Mouse (Mus musculus): Measurements from ENCODE around the gene Mon2. TPM values are rescaled to one million over a fixed set of nuclear protein-coding genes. Genes with fewer than 3 reads are reported as not detected.
A peak's percentile ranks its signal among the peaks of the same experiment; 100 is the strongest.

Mon2 gene
- polyA plus RNA-seq, 1 experiment from 2014 or later: 32.3 TPM

GRCm38 (mm10) chr10:123086847-123087246 is 10.5 kb upstream of the Mon2 start:
- Histone ChIP-seq H3K36me3 (ENCODE audit: control insufficient read depth, insufficient read depth, low read length) (no peaks in the 10 kb centered on the region), H3K9me3 (ENCODE audit: control insufficient read depth, low read length) (no peaks in the 10 kb centered on the region), H3K9ac (ENCODE audit: low read length) (no peak overlapping the region), H3K4me2 (ENCODE audit: low read length) (no peak overlapping the region), H3K4me3 (ENCODE audit: control insufficient read depth in 1 of 2, insufficient read depth in 1 of 2, low read depth in 1 of 2, low read length in 2 of 2) (no peak overlapping the region), H3K4me1 (ENCODE audit: control insufficient read depth in 2 of 2, insufficient read depth in 2 of 2, low read length in 2 of 2) (no peaks in the 10 kb centered on the region), H3K27ac (replicated peaks in 1 of 2; ENCODE audit: control insufficient read depth in 1 of 2, insufficient read depth in 1 of 2, low read depth in 2 of 2, low read length in 2 of 2) (no peak overlapping the region), H3K27me3 (ENCODE audit: control insufficient read depth, insufficient read depth, low read length) (no peaks in the 10 kb centered on the region)
- WGBS: 83% methylated on average over 2 of the region's 2 CpGs
- no peak for ATAC-seq (ENCODE audit: insufficient number of reproducible peaks, insufficient read depth, low FRiP score, low read depth)

GRCm38 (mm10) chr10:123084900-123085641 is 8.8 kb upstream of the Mon2 start:
- no peak for ATAC-seq (ENCODE audit: insufficient number of reproducible peaks, insufficient read depth, low FRiP score, low read depth)
- H3K9ac ChIP-seq (ENCODE audit: low read length): no peak overlapping the region
- H3K9me3 ChIP-seq (ENCODE audit: control insufficient read depth, low read length): no peaks in the 10 kb centered on the region
- 67% methylated on average over 10 of the region's 10 CpGs for WGBS
- H3K4me1 ChIP-seq (ENCODE audit: control insufficient read depth in 2 of 2, insufficient read depth in 2 of 2, low read length in 2 of 2): no peaks in the 10 kb centered on the region
- no peaks in the 10 kb centered on the region for H3K36me3 ChIP-seq (ENCODE audit: control insufficient read depth, insufficient read depth, low read length)
- no peak overlapping the region for H3K4me3 ChIP-seq (ENCODE audit: control insufficient read depth in 1 of 2, insufficient read depth in 1 of 2, low read depth in 1 of 2, low read length in 2 of 2)
- no peaks in the 10 kb centered on the region for H3K27me3 ChIP-seq (ENCODE audit: control insufficient read depth, insufficient read depth, low read length)
- no peak overlapping the region for H3K27ac ChIP-seq (replicated peaks in 1 of 2; ENCODE audit: control insufficient read depth in 1 of 2, insufficient read depth in 1 of 2, low read depth in 2 of 2, low read length in 2 of 2)
- no peak overlapping the region for H3K4me2 ChIP-seq (ENCODE audit: low read length)

DNA sequence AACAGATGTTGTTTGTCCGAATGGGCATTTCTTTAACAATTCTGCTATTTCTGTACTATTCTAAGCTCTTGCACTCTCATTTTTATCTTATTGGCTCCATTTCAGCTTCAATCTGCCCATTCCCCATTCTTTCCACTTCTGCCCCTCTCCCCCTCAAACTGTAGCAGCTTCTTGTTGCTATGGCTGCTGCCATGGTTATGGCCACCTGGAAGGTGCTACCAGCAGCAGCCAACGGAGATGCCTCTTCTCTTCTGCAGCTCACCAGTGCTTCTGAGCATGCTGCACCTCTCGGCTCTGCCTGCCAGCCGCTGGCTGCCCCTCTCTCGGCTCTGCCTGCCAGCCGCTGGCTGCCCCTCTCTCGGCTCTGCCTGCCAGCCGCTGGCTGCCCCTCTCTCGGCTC is 8.0 kb upstream of the Mon2 start:
- H3K4me3 ChIP-seq (ENCODE audit: control insufficient read depth in 1 of 2, insufficient read depth in 1 of 2, low read depth in 1 of 2, low read length in 2 of 2): no peak overlapping the region
- 58% methylated on average over 9 of the region's 9 CpGs for WGBS

DNA sequence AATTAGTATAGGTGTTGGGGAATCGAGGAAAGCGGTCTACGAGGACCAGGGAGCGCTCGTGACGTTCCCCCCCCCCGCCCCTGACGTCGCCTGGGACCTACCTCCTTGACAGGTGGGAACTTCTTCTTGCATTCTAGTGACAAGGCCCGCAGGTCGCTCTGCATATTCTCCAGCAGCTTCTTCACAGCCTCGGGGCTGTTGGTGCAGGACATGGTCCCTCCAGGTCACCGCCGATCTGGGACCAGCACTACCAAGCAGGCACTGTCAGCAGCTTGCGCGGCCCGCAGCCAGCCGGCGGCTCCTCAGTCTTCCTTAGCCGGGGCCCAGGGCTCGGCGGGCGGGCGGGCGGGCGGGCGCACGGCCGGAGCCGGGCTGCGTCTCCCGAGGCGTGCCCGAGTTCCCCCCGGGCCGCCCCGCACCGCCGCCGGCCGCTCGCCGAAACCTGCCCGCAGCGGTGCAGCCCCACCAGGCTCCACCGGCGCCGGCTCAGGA is 508 bp downstream of the Mon2 start:
- peak overlapping the region in 1 of 2 experiments; percentile 85; a peak in 2 of 4 replicates for H3K27ac ChIP-seq (replicated peaks in 1 of 2; ENCODE audit: control insufficient read depth in 1 of 2, insufficient read depth in 1 of 2, low read depth in 2 of 2, low read length in 2 of 2)
- peaks cover 7 to 25% of the 10 kb centered on the region in 2 experiments for H3K4me1 ChIP-seq (ENCODE audit: control insufficient read depth in 2 of 2, insufficient read depth in 2 of 2, low read length in 2 of 2)
- H3K27me3 ChIP-seq (ENCODE audit: control insufficient read depth, insufficient read depth, low read length): no peaks in the 10 kb centered on the region
- peaks cover 4% of the 10 kb centered on the region; the same call in 1 of the 2 replicates for H3K36me3 ChIP-seq (ENCODE audit: control insufficient read depth, insufficient read depth, low read length)
- no peaks in the 10 kb centered on the region for H3K9me3 ChIP-seq (ENCODE audit: control insufficient read depth, low read length)
- peak overlapping the region; percentile 70 for H3K4me2 ChIP-seq (ENCODE audit: low read length)
- H3K9ac ChIP-seq (ENCODE audit: low read length): peak overlapping the region; percentile 97
- 1% methylated on average over 37 of the region's 48 CpGs for WGBS
- peak overlapping the region; percentile 96 to 99 for H3K4me3 ChIP-seq (ENCODE audit: control insufficient read depth in 1 of 2, insufficient read depth in 1 of 2, low read depth in 1 of 2, low read length in 2 of 2)
- peak; percentile 55 for ATAC-seq (ENCODE audit: insufficient number of reproducible peaks, insufficient read depth, low FRiP score, low read depth)

More for the DNA sequence above, 8.0 kb upstream of the Mon2 start:
- Histone ChIP-seq H3K27ac (replicated peaks in 1 of 2; ENCODE audit: control insufficient read depth in 1 of 2, insufficient read depth in 1 of 2, low read depth in 2 of 2, low read length in 2 of 2) (no peak overlapping the region), H3K9me3 (ENCODE audit: control insufficient read depth, low read length) (no peaks in the 10 kb centered on the region), H3K27me3 (ENCODE audit: control insufficient read depth, insufficient read depth, low read length) (no peaks in the 10 kb centered on the region), H3K4me1 (ENCODE audit: control insufficient read depth in 2 of 2, insufficient read depth in 2 of 2, low read length in 2 of 2) (no peaks in the 10 kb centered on the region), H3K4me2 (ENCODE audit: low read length) (no peak overlapping the region), H3K36me3 (ENCODE audit: control insufficient read depth, insufficient read depth, low read length) (no peaks in the 10 kb centered on the region), H3K9ac (ENCODE audit: low read length) (no peak overlapping the region)
- no peak for ATAC-seq (ENCODE audit: insufficient number of reproducible peaks, insufficient read depth, low FRiP score, low read depth)

DNA sequence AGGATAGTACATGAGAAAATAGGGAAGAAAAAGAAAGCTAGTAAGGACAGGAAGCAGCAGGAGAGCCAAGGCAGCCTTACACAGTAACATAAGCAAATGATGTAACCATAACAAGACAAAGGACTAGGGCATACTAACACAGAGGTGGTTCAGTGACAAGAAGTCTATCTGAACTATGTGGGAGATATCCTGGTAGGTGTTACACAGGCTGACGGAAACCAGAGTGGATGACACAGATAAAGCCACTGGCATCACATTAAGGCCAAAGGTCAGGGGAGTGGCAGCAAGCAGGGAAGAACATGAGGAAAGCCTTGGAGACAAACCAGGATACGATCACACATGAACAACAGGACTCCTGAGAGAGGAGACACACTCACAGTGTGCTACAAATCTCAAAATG is 4.3 kb downstream of the Mon2 start:
- Histone ChIP-seq H3K4me3 (ENCODE audit: control insufficient read depth in 1 of 2, insufficient read depth in 1 of 2, low read depth in 1 of 2, low read length in 2 of 2) (no peak overlapping the region), H3K27me3 (ENCODE audit: control insufficient read depth, insufficient read depth, low read length) (no peaks in the 10 kb centered on the region), H3K27ac (replicated peaks in 1 of 2; ENCODE audit: control insufficient read depth in 1 of 2, insufficient read depth in 1 of 2, low read depth in 2 of 2, low read length in 2 of 2) (peak overlapping the region; percentile 29 to 33; a peak in 3 of 4 replicates), H3K9me3 (ENCODE audit: control insufficient read depth, low read length) (no peaks in the 10 kb centered on the region), H3K36me3 (ENCODE audit: control insufficient read depth, insufficient read depth, low read length) (peaks cover 12% of the 10 kb centered on the region), H3K4me2 (ENCODE audit: low read length) (no peak overlapping the region), H3K9ac (ENCODE audit: low read length) (no peak overlapping the region), H3K4me1 (ENCODE audit: control insufficient read depth in 2 of 2, insufficient read depth in 2 of 2, low read length in 2 of 2) (peaks cover 7 to 23% of the 10 kb centered on the region in 2 experiments)
- 29% methylated on average over 2 of the region's 2 CpGs for WGBS
- no peak for ATAC-seq (ENCODE audit: insufficient number of reproducible peaks, insufficient read depth, low FRiP score, low read depth)

- 58% methylated on average over 2 of the region's 2 CpGs for WGBS
- Histone ChIP-seq H3K4me2 (ENCODE audit: low read length) (no peak overlapping the region), H3K4me1 (ENCODE audit: control insufficient read depth in 2 of 2, insufficient read depth in 2 of 2, low read length in 2 of 2) (peaks cover 3 to 35% of the 10 kb centered on the region in 2 experiments; a peak in 3 of 4 replicates), H3K9me3 (ENCODE audit: control insufficient read depth, low read length) (no peaks in the 10 kb centered on the region), H3K27ac (replicated peaks in 1 of 2; ENCODE audit: control insufficient read depth in 1 of 2, insufficient read depth in 1 of 2, low read depth in 2 of 2, low read length in 2 of 2) (peak overlapping the region in 1 of 2 experiments; percentile 40; a peak in 2 of 4 replicates), H3K4me3 (ENCODE audit: control insufficient read depth in 1 of 2, insufficient read depth in 1 of 2, low read depth in 1 of 2, low read length in 2 of 2) (no peak overlapping the region), H3K9ac (ENCODE audit: low read length) (no peak overlapping the region), H3K27me3 (ENCODE audit: control insufficient read depth, insufficient read depth, low read length) (no peaks in the 10 kb centered on the region), H3K36me3 (ENCODE audit: control insufficient read depth, insufficient read depth, low read length) (peaks cover 8% of the 10 kb centered on the region)
- no peak for ATAC-seq (ENCODE audit: insufficient number of reproducible peaks, insufficient read depth, low FRiP score, low read depth)
These were observed 13.3 kb downstream of the Mon2 start for GRCm38 (mm10) chr10:123063021-123063420.

GRCm38 (mm10) chr10:123060831-123061230 is 15.5 kb downstream of the Mon2 start:
- H3K9ac ChIP-seq (ENCODE audit: low read length): no peak overlapping the region
- peaks cover 16% of the 10 kb centered on the region for H3K36me3 ChIP-seq (ENCODE audit: control insufficient read depth, insufficient read depth, low read length)
- 49% methylated on average over 6 of the region's 6 CpGs for WGBS
- H3K4me3 ChIP-seq (ENCODE audit: control insufficient read depth in 1 of 2, insufficient read depth in 1 of 2, low read depth in 1 of 2, low read length in 2 of 2): no peak overlapping the region
- no peaks in the 10 kb centered on the region for H3K9me3 ChIP-seq (ENCODE audit: control insufficient read depth, low read length)
- H3K27ac ChIP-seq (replicated peaks in 1 of 2; ENCODE audit: control insufficient read depth in 1 of 2, insufficient read depth in 1 of 2, low read depth in 2 of 2, low read length in 2 of 2): peak overlapping the region; percentile 68 to 85
- peak; percentile 73; the same call in 1 of the 2 replicates for ATAC-seq (ENCODE audit: insufficient number of reproducible peaks, insufficient read depth, low FRiP score, low read depth)
- peak overlapping the region; percentile 39 for H3K4me2 ChIP-seq (ENCODE audit: low read length)
- H3K4me1 ChIP-seq (ENCODE audit: control insufficient read depth in 2 of 2, insufficient read depth in 2 of 2, low read length in 2 of 2): peaks cover 3 to 40% of the 10 kb centered on the region in 2 experiments; a peak in 3 of 4 replicates
- no peaks in the 10 kb centered on the region for H3K27me3 ChIP-seq (ENCODE audit: control insufficient read depth, insufficient read depth, low read length)

Measured in heart, embryonic 14.5 days (tissue).